Mouse (Mus musculus) kidney, adult 9 months (tissue): ENCODE measurements around the gene Dnajc19.

Experiments used
- DNase-seq: peaks from one replicate; pipeline ENCODE4 v3.0.0; 2022

Dnajc19 gene

GRCm38 (mm10) chr3:34021259-34021828 lies 59.8 kb downstream of the Dnajc19 start:
- DNase-seq: no peak

- peak; percentile 34 for DNase-seq
Measured at GRCm38 (mm10) chr3:34020382-34021258, 60.5 kb downstream of the Dnajc19 start.

GRCm38 (mm10) chr3:34019540-34020381 lies 61.4 kb downstream of the Dnajc19 start, which contains the start of gene Fxr1:
Fxr1 (plus strand) TSS chr3:34019943.
- DNase-seq: peak; percentile 85

GRCm38 (mm10) chr3:34008191-34008590 lies 72.9 kb downstream of the Dnajc19 start:
- DNase-seq: no peak

- DNase-seq: no peak
Measured at GRCm38 (mm10) chr3:34007611-34008010, 73.5 kb downstream of the Dnajc19 start.

- no peak for DNase-seq
Measured at GRCm38 (mm10) chr3:34006824-34007223, 74.3 kb downstream of the Dnajc19 start.

GRCm38 (mm10) chr3:34006301-34006700 lies 74.8 kb downstream of the Dnajc19 start:
- DNase-seq: peak; percentile 42
